Mouse (Mus musculus): Measurements from ENCODE around the gene Fam20a.

DNA sequence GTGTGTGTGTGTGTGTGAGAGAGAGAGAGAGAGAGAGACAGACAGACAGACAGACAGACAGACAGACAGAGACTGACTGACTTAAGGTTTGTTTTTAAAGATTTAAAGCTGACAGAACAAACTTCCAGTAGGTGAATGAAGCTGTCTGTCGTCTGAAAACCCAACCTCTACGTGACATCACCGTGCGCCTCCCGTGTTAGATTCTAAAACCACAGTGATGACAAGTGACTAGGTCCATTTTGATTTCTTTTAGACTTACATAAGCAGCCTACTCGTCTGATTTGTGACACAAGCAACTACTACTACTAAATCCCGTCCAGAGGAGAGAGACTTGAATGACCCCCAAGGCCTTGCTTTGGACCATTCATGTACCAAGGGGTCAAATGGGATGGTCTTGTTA, 48.3 kb downstream of the Fam20a start:
- TF ChIP-seq CTCF (IDR thresholded peaks at IDR 0.05; ENCODE audit: low read depth, low read length): no peak
- no peak for TF ChIP-seq POLR2A (IDR thresholded peaks at IDR 0.05; ENCODE audit: extremely low read depth, insufficient read depth, low read length)

Measured in liver, adult 2 months (tissue).